ENCODE assay signal across 9 mouse cellular contexts in genomic region chr5:22511824-22512223, GRCm38 (mm10). TPM values are rescaled to one million over a fixed set of nuclear protein-coding genes. Genes with fewer than 3 reads are reported as not detected.
DNase-seq lines count a peak whose midpoint lies in the region; ATAC-seq and TF ChIP-seq lines count a peak whose summit lies in the region.
"Had no signal": no experiment of that assay in that cellular context is flagged by ENCODE, and none has a peak within 500 bp of the region (broad histone marks: within the 10 kb centered on the region; RNA-seq: fewer than 3 reads in every experiment).

No protein-coding gene starts in this region.

- no peak overlapping the region for H3K9ac ChIP-seq in limb, embryonic 14.5 days (ENCODE audit: low read depth, low read length, severe bottlenecking)
- no peak overlapping the region for H3K9ac ChIP-seq in midbrain, embryonic 15.5 days

- H3K36me3 ChIP-seq in limb, embryonic 14.5 days (ENCODE audit: control insufficient read depth, insufficient read depth, low read length), result peaks cover 5% of the 10 kb centered on the region
- H3K36me3 ChIP-seq in limb, embryonic 10.5 days, result peaks cover 19% of the 10 kb centered on the region
- no peaks in the 10 kb centered on the region for H3K36me3 ChIP-seq in midbrain, embryonic 15.5 days (replicated peaks)

- CTCF ChIA-PET in Patski (lab: Charles Lee), result interaction anchor here (1.0 kb wide), 1 partner anchor 11 kb away, joined by 4 read pairs; no protein-coding TSS in a partner anchor

- no peaks in the 10 kb centered on the region for H3K9me3 ChIP-seq in limb, embryonic 14.5 days (ENCODE audit: control insufficient read depth, low read length)
- H3K9me3 ChIP-seq in limb, embryonic 10.5 days (replicated peaks), result no peaks in the 10 kb centered on the region
- no peaks in the 10 kb centered on the region for H3K9me3 ChIP-seq in midbrain, embryonic 15.5 days

- no peak for ATAC-seq in limb, embryonic 14.5 days (ENCODE audit: low FRiP score, low read depth)
- no peak for ATAC-seq in Patski
- 0 out of 2 replicates have a peak, but pooled peaks have one; percentile 70 for ATAC-seq in midbrain, embryonic 15.5 days (replicated peaks)

- H3K27me3 ChIP-seq in limb, embryonic 14.5 days (ENCODE audit: control insufficient read depth, insufficient read depth, low read length), result no peaks in the 10 kb centered on the region
- H3K27me3 ChIP-seq in limb, embryonic 10.5 days (ENCODE audit: low read depth, poor library complexity, severe bottlenecking), result no peaks in the 10 kb centered on the region
- no peaks in the 10 kb centered on the region for H3K27me3 ChIP-seq in Patski
- no peaks in the 10 kb centered on the region for H3K27me3 ChIP-seq in midbrain, embryonic 15.5 days (replicated peaks)

- H3K4me3 ChIP-seq in limb, embryonic 14.5 days (replicated peaks; ENCODE audit: low read length), result no peak overlapping the region
- no peak overlapping the region for H3K4me3 ChIP-seq in limb, embryonic 10.5 days
- no peak overlapping the region for H3K4me3 ChIP-seq in midbrain, embryonic 15.5 days

- peak; percentile 50 for TF ChIP-seq CTCF in Patski (IDR thresholded peaks at IDR 0.05)

- POLR2A ChIA-PET in Patski (lab: Charles Lee), result no interaction called here

- H3K4me2 ChIP-seq in limb, embryonic 14.5 days (replicated peaks; ENCODE audit: low read depth, low read length, severe bottlenecking), result no peak overlapping the region
- no peak overlapping the region for H3K4me2 ChIP-seq in midbrain, embryonic 15.5 days

- DNase-seq in cerebellum, postnatal 10 days, result peak; percentile 32 to 57
- no peak for DNase-seq in cerebellum, adult 11-12 months
- peak; percentile 74 for DNase-seq in limb, embryonic 14.5 days (ENCODE audit: low spot score)
- DNase-seq in limb, embryonic 10.5 days (ENCODE audit: low spot score), result no peak
- no peak for DNase-seq in Patski (ENCODE audit: low read depth, low spot score)
- DNase-seq in right cerebral cortex, adult 2 months (ENCODE audit: low spot score in 2 of 2), result no peak
- DNase-seq in frontal cortex, postnatal 36 days (ENCODE audit: low spot score in 2 of 2), result no peak
- DNase-seq: heart, postnatal 36 days had no signal

- H3K27ac ChIP-seq in limb, embryonic 14.5 days (replicated peaks; ENCODE audit: low read depth, low read length), result no peak overlapping the region
- H3K27ac ChIP-seq in limb, embryonic 10.5 days, result no peak overlapping the region
- H3K27ac ChIP-seq in midbrain, embryonic 15.5 days, result no peak overlapping the region

- 76% methylated on average over 8 of the region's 8 CpGs for WGBS in limb, embryonic 14.5 days
- 87% methylated on average over 8 of the region's 8 CpGs for WGBS in limb, embryonic 10.5 days
- WGBS in midbrain, embryonic 15.5 days, result 73% methylated on average over 8 of the region's 8 CpGs

- no peaks in the 10 kb centered on the region for H3K4me1 ChIP-seq in limb, embryonic 14.5 days (ENCODE audit: control insufficient read depth, insufficient read depth, low read length)
- H3K4me1 ChIP-seq in limb, embryonic 10.5 days, result no peaks in the 10 kb centered on the region
- no peaks in the 10 kb centered on the region for H3K4me1 ChIP-seq in midbrain, embryonic 15.5 days

- TF ChIP-seq POLR2A in limb, embryonic 14.5 days (IDR thresholded peaks at IDR 0.05; ENCODE audit: borderline replicate concordance, extremely low read depth, insufficient read depth, insufficient read length), result no peak

- in situ Hi-C loops in Patski (cut with MboI; ENCODE audit: low pct_unique_long_range_greater_than_20kb), result loop anchor here (25.0 kb wide), 1 partner anchor 675 kb away; no protein-coding TSS in a partner anchor

RNA-seq across cellular contexts. Expression of gene Orc5, which starts 38.4 kb away (rescaled TPM):
- polyA plus RNA-seq in limb, embryonic 14.5 days (2012; rRNA removed), result 10.8 and 12.2 TPM in 2 replicates
- 35.2 and 35.8 TPM in 2 replicates for polyA plus RNA-seq in limb, embryonic 14.5 days (2014; fragmentation: Nextera tagmentation; extraction: Ambion mirVana)
- 51.2 and 52.6 TPM in 2 replicates for polyA plus RNA-seq in limb, embryonic 10.5 days (2016; fragmentation: Nextera tagmentation; extraction: Ambion mirVana)
- 16.3 TPM for polyA plus RNA-seq in Patski (2021)
- polyA plus RNA-seq in midbrain, embryonic 15.5 days (2015; fragmentation: Nextera tagmentation; extraction: Ambion mirVana), result 34.8 and 34.9 TPM in 2 replicates

Comparison
In these comparisons a context has a peak if more than half of its experiments do, and no peak if none do; other contexts are left out.
1. DNase-seq: peak in cerebellum, postnatal 10 days (2 of 2) and limb, embryonic 14.5 days (single experiment); none in cerebellum, adult 11-12 months (single experiment), limb, embryonic 10.5 days (single experiment), Patski (single experiment), right cerebral cortex, adult 2 months (0 of 2) and frontal cortex, postnatal 36 days (0 of 2).